Mouse (Mus musculus): Measurements from ENCODE around the gene Lrrc32.

Lrrc32 gene

DNA sequence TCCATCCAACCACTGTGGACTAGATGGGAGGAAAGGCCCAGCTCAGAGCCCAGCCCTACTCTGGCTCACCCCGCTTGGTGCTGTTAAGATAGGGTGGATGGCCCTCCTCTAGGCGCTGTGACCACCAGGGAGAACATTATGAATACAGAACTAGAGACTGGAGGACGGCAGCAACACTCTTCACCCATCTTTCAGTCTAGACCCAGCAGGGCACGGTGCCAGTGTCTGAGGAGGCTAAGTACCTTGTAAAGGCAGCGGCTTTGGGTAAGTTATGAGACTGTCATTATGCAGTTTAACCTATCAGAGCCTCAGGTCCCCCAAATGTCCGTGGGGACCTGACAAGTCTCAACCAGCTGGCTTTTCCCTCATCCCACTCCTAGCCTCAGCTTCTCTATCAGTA lies at the start of gene Lrrc32:
Gene Lrrc32 (plus strand): TSS at position 153 of the 400 bp plus-strand sequence.
- no peak for DNase-seq (ENCODE audit: low spot score)

DNA sequence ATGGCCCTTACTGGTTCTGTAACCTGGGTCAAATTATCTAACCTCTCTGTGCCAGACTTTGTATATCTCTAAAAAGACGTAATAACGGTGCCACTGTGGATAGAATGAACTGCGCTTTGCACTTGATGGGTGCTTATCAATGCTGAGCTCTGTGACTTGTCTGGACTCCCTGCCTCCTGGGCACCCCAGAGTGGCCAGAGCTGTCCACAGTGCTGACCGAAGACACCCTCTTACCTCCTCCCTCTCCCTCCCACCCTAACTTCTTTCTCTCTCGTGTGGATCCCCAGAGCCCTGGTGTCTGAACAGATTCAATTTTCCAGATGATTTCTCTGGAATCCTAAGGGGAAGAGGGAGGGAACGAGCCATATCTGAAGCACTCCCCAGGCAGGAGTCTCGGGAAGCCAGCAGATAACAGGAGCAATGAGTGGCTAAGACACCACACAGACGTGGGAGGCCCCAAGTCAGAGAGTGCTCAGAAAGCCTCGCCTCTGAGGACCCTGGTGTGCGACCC lies 49.1 kb upstream of the Lrrc32 start, which contains the start of gene Gucy2d:
Gene Gucy2d (plus strand): TSS at position 461 of the 511 bp plus-strand sequence.
- no peak for DNase-seq (ENCODE audit: low spot score)

DNA sequence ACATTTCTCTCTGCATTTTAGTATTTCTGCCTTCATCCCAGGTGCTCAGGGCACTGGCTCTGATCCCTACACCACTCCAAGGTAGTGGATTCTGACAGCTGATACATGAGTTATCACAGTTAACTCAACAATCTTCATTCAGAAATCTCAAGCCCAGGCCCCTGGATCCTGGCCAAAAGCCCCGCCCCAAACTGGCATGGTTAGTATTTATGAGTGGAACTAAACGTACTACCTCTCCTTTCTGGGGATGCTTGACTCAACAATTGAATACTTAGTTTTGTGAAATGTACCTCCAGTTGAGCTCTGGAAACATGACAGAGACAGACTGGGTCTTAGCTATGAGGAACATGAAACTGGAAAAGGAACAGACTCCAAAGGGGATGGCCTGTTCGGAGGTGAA lies 42.2 kb upstream of the Lrrc32 start:
- no peak for DNase-seq (ENCODE audit: low spot score)

DNA sequence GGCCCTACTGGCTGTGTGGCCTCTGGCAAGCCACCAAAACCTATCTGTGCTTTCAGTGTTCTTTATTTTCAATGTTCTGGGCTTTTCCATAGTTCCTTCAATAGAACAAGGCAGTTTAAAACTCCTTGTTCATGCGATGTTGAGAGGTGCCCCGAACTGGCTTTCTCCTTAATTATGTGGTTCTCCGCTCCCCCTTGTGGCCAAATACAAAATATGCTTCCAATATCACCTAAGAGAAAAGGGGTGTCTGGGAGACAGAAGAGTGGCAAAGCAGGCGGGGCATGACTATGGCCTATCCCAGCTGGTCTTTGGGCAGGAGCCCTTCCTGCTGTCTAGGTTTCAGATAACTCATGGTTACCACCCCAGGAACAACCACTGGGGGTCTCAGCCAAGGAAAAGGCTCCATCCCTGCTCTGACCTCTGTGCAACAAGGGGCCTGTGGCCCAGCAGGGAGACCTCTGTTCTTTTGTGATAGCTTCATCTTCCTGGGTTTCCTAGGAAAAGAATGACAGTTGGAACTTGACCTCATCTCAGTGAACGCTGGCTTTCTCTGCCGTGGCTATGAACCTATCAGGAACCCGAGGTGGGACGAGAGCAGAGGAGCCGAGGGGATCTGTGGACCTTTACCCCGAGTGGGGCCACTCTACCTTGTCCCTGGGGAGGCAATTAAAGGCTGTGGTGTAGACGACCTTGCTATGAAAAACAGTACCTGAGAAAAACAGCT lies 41.3 kb upstream of the Lrrc32 start:
- DNase-seq (ENCODE audit: low spot score): no peak

DNA sequence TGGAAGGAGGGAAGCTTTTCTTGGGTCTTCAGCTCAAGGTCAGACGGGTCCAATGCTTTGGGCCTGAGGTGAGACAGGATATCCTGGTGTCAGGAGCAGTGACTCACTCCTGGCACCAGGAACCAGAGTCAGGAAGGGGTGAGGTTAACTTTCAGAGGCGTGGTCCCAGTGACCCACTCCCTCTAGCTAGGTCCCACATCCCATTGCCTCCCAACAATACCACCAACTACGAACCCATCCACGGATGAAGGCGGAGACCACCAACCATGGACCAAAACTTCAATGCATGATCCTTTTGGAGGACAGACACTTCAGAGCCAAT lies 40.8 kb upstream of the Lrrc32 start:
- DNase-seq (ENCODE audit: low spot score): no peak

DNA sequence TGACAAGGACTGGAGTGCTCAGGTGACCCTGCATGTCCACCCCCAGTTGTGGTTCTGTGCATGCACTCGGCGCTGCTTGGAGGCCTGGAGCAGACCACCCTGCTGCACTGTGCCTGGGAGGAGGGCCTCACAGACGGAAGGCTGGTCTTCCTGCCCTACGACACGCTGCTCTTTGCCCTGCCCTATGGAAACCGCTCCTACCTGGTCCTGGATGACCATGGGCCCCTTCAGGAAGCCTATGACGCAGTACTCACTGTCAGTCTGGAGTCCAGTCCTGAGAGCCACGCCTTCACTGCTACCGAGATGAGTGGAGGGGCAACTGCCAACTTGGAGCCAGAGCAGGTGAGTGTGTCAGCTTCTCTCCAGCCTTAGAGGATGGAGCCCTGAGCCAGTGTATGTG lies 39.4 kb upstream of the Lrrc32 start:
- no peak for DNase-seq (ENCODE audit: low spot score)

DNA sequence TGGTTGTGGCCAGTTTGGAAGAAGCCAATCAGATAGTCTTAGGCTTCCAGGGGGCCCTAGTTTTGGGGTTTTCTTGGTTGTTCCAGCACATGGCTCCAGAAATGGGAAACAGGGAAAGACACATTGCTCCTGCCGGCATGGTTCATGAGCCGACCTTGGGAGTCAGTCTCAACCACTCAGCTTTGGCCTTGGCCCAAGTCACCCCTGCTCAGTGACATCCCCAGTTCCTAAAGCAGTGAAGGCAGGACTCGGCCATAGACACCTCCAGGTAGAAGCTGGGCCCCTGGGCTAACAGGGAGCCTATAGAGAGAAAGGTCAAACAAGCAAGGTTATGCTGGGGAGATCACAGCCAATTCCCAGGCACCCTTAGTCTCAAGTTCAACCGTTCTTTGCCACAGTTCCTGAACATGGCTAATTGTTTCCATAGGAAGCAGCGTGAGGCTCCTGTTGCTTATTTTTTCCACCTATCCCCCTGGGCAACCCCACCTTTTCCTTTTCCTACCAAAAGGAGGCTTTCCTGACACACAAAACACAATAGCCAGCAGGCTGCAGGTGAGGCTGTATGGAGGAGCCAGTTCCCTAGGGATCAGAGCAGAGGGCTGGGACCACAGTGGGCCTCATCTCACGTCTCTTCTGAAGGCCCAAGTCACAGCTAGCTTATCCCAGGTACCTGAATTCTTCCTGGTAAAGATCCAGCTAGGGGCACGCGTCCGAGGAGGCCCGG lies 34.5 kb upstream of the Lrrc32 start:
- no peak for DNase-seq (ENCODE audit: low spot score)

DNA sequence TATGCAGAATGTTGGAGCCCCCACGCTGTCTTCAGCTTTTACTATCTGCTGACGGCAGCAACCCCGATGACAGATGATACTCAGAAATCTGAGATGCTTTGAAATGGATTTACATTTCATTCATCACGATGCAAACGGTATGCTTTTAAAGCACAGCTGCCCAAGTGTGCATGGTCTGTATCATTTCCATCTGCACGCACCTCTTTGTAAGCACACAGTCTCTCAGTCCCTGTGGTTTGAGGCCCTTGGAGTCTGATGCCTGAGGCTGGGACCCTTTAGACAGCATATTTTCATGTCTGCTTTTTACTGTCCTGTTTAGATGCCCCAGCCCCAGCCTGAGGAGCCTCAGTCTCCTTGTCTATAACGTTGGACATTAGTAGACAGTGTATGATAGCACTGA lies 28.8 kb upstream of the Lrrc32 start:
- DNase-seq (ENCODE audit: low spot score): no peak

DNA sequence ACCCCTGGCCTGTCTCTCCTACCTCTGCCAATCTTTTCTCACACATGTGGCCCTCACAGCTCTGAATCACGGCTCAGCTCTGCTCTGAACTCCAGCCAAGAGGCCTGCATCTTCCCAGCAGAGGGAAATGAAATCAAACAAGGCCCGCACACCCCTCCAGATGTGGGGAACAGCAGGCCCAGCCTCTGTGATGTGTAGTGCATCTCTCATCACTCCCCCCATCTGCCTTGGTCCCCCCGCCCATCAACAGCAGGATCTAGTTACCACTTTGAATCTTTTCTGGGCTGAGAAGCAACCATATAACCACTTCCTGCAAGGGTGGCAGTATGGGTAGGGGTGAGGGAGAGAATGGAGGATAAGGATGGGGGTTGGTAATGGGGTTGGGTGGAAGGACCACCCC lies 20.0 kb upstream of the Lrrc32 start:
- peak; percentile 32 for DNase-seq (ENCODE audit: low spot score)

DNA sequence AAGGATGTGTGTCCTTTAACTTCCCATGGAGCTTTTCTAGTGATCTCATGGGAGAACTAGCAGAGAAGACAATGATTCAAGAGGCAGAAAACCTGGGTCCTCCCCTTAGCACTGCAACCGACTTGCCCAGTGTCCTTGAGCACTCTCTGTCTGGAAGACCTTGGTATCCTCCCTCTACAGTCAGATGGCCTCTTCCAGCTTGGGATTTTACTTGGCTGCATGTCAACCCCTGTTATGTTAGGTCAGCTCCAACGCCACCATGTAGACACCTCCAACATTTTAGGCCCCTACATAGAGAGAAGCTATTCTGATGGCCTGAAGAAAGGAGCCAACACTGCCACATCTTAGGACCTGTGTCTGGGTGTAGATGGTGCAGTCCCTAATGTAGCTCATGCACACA lies 16.6 kb upstream of the Lrrc32 start:
- no peak for DNase-seq (ENCODE audit: low spot score)

DNA sequence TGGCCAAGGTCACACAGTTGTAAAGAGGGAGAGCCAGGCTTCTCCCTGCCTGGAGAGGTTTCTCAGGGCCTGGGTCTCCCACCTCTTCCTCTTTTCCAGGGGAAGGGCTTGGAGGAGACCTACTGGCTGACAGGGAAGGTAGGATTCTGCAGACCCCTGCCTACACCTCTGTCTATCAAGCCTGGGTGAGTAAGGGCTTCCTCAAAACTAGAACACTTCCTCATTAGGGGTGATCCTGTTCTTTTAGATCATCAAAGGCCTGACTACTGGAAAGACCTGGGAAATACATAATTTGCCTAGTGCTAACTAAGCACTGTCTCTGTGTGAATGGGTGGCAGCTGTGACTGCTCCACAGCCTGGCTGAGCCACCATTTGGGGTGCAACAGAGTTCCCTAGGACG lies 14.5 kb upstream of the Lrrc32 start:
- DNase-seq (ENCODE audit: low spot score): no peak

DNA sequence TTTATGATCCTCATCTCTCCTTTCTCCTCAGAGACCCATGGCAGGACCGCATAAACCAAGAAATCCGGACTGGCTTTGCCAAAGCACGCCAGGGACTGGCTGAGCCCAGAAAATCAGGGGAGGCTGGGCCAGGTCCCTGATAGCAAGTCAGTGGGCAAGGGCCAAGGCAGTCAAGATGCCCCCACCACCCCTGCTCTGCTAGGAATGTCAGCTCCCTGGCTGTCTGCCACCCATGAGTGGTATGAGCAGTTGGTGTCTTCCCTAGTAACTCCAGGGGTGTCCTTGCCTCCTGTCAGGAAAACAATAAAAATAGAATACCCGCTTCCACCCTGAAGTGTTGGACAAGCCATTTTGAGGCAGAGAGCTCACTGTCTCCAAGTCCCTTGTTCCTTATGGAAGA lies 11.9 kb upstream of the Lrrc32 start:
- DNase-seq (ENCODE audit: low spot score): no peak

DNA sequence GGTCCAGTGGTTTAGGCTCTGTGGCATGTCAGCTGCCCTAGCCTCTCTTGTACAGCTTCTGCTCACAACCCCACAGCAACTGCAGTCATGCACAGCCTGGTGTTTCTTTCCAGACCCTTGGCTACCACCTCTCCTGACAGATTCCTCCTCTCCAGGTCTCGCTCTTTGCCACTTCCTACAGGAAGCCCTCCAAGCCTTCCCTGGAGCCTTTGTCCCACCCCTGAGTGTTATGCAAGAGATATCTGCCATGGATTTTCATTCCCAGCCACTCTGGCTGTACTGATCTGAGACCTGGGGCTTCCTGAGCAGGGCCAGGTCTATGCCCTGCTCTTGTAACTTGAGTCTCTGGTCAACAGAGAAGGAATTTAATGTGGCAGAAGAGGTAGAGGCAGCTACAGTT lies 8.6 kb upstream of the Lrrc32 start:
- DNase-seq (ENCODE audit: low spot score): no peak

DNA sequence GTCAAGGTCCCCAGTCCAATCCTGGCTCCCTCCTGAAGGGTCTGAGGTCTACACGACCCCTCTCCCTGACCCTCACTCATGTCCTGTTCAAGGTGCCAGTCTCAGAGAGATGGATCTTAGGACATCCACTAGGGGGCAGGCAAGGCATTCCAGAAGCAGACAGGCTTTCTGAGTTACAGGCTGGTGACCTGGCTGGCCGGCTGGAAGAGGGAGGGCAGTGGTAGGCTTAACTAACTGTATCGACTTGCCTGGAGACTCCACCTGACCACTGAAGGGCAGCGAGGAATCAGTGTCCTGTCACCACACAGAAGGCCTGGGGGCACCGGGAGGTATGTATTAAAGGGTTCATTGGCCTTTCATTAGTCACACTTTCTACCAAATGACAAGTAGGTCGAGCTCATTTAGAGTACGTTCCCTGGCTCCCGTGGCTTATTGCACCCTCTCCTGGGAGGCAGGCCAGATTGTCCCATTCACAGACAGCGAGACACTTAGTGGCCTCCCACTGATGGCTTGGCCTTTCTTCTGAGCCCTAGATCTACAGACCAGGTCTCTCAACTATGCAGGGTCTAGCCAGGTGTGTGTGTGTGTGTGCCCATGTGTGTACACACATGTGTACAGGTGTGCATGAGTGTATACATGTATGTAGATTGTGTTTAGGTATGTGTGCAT lies 7.9 kb upstream of the Lrrc32 start:
- peak; percentile 51 for DNase-seq (ENCODE audit: low spot score)

DNA sequence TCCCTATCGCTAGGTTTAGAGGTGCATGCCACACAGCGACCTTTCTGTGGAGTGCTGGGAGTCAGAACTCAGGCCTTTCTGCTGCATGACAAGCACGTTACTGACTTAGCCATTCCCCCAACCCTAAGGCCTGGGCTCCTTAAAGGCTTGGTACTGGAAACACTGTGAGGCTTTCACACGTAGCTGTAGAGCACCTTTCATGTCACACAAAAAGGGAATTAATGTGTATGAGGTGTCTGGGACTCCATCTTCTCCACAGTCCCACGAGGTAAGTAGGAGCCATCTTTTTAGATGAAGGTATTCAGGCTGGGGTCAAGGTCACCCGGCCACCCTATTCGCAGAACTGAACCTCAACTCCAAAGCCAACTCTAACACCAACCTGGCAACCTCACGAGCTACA lies 7.2 kb upstream of the Lrrc32 start:
- no peak for DNase-seq (ENCODE audit: low spot score)

DNA sequence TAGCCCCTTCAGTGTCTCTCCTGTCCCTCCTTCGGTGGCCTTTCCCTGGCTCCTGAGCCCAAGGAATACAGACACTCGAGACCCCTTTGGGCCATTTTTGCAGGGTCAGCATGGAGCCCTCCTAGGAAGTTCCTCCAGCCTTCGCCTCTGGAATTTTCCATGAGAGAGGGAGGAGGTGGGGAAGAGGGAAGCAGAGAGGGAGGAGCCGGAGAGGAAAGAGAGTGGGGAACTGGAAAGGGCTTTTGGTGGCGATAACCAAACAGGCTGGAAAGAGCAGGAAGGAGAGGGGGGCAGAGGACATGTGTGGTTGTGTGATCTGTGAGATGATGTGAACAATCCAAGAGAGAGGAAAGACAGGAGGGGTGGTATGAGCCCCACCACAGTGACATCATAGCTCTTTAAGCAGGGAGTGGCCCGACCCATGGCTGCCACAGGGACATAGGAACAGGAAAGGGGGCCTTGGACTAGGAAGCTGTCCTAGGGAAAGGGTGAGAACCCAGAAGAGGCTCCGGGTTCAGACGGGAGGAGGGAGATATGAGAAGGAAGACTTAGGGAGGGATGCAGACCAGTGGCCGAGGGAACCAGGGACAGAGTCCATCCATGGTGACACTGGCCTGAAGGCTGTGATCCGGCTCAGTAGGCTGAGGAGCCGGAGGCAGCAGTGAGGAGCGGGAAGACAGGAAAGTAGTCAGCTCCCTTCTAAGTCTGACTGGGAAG lies 6.4 kb upstream of the Lrrc32 start:
- DNase-seq (ENCODE audit: low spot score): no peak

DNA sequence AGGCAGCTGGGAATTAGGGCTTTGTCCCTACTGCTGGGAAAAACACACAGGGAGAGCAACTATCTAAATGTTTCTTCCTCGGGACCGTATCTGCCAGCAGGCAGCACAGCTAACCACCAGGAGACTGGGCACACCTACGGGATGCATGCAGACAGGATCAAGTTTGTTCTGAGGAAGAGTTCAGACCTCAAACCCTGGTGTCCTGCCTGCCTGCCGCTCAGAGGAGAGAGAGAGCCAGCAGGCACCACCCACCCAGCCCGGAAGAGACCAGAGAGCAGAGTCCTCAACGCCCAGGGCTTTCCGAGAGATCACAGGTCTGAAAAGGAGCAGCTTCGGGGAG lies 5.8 kb upstream of the Lrrc32 start:
- no peak for DNase-seq (ENCODE audit: low spot score)

DNA sequence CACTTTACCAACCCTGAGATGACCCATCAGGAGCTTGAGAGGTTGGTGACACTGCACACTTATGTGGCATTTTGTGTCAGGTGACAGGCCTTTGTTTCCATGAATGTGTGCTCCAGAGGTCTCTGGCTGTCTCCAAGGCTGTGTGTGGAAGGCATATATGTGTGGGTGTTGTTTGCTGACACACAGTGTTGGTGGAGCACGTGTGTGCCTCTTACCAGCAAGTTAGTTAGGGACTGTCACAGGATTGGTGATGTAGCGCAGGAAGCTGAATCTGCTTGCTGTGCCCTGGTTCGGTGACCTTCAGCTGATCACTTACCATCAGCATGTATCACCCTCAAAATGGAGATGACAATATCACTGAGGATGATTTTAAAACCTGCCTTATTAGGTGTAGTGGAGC lies 4.2 kb upstream of the Lrrc32 start:
- DNase-seq (ENCODE audit: low spot score): no peak

DNA sequence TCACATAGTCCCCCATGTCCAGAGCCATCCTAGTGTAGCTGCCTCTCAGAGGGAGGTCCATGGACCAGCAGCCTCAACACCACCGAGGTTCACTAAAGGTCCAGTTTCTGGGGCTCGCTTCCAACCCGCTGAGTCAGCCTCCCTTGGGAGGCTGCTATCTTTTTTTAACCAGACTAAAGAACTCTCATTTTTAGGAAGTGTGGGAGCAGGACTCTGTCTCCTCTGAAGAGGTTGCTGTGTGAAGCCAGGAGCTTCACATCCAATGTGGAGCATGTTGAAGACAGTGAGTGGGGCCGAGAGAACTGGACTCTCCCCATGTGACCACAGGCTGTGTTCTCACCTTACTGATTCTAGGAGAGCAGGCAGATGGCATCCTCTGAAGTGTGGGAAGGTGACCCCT lies 3.6 kb upstream of the Lrrc32 start:
- no peak for DNase-seq (ENCODE audit: low spot score)

DNA sequence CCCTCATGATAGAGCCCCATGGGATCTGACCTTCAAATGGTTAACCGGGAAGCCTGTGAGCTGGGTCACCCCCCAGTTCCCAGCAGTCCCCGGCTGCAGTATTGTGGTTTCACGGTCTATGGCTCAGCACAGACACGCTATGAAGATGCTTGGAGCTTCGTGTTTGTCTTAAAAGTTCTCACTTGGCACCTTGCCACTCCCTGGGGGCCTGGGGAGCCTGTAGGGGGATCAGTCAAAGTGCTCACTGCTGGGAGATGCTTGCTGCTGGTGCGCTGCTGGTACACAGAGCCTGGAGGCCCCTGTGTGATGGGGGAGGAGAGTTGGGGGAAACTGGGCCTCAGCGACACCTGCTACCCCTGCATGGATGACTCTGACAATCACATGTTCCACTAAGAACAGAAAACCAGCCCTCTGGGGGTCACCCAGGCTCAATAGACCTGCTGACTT lies 2.6 kb upstream of the Lrrc32 start:
- no peak for DNase-seq (ENCODE audit: low spot score)

DNA sequence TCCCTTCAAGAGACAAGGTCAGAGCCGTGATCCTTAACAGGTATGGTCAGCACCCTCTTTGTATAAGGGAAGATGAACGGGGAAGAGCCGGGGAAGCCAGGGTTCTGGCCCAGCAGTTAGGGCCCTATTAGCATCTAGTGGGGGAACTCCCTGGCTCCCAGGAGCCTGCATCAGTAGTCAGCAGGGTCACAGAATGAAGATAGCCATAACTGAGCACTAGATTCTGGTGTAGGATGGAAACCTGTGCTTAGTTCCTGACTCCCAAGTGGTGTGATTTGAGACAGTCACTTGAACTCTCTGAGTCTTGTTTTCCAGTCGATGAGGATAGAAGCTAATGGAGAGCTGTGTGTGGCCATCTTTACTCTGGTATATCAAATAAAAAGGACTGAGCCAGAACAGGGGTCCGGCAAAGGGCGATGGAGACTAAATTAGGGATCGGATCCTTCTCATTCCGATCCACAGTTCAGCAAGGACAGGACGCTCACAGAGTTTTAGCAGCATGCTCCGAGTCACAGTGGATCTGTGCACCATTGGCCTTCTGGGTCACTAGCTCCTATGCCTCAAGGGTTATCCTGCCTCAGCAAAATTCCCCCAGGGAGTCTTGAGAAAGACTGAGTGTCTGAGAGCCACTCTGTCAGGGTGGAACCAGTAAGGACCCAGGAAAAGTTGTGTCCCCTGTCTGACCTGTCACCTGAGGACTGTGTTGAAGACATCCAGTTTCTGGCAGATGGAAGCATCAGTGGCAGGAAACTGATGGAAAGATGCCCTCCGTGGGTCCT lies 1.7 kb upstream of the Lrrc32 start:
- no peak for DNase-seq (ENCODE audit: low spot score)
